Mouse (Mus musculus) limb, embryonic 11.5 days (tissue): Measurements from ENCODE around the gene Gpr33. TPM values are rescaled to one million over a fixed set of nuclear protein-coding genes. Genes with fewer than 3 reads are reported as not detected.

Experiments
- ATAC-seq: fragments of 200-750 bp; cut with Nextera tagmentation; 2 replicates; pipeline ENCODE4 v1.8.0; 2017; ENCODE audit warnings: low read depth; ENCODE audit not compliant: insufficient number of reproducible peaks, low FRiP score, low TSS enrichment
- DNase-seq: peaks from one replicate; pipeline ENCODE4 v3.0.0-alpha.2; 2015; ENCODE audit warnings: low spot score
- H3K27ac ChIP-seq: fragments of 300-500 bp; sonication (generic); replicated peaks from 2 replicates; pipeline ENCODE4 v1.5.1; 2014; ENCODE audit warnings: low read depth, mild to moderate bottlenecking, low read length
- H3K27me3 ChIP-seq: fragments of 300-500 bp; sonication (generic); 2 replicates; pipeline ENCODE4 v1.6.1; 2014; ENCODE audit warnings: mild to moderate bottlenecking, low read length, mixed read lengths; ENCODE audit not compliant: control insufficient read depth, insufficient read depth
- H3K36me3 ChIP-seq: fragments of 300-500 bp; sonication (generic); 2 replicates; pipeline ENCODE4 v1.6.1; 2014; ENCODE audit warnings: mild to moderate bottlenecking, low read length, moderate library complexity, mixed read lengths; ENCODE audit not compliant: control insufficient read depth, insufficient read depth
- H3K4me1 ChIP-seq: fragments of 300-500 bp; sonication (generic); 2 replicates; pipeline ENCODE4 v1.6.1; 2014; ENCODE audit warnings: low read length, mixed read lengths; ENCODE audit not compliant: control insufficient read depth, insufficient read depth
- H3K4me2 ChIP-seq: fragments of 300-500 bp; sonication (generic); 2 replicates; pipeline ENCODE4 v1.6.1; 2014; ENCODE audit warnings: low read depth, mild to moderate bottlenecking, moderate library complexity; ENCODE audit not compliant: severe bottlenecking
- H3K4me3 ChIP-seq: fragments of 300-500 bp; sonication (generic); 2 replicates; pipeline ENCODE4 v1.5.1; 2014; ENCODE audit warnings: low read depth, low read length
- H3K9ac ChIP-seq: fragments of 300-500 bp; sonication (generic); 2 replicates; pipeline ENCODE4 v1.6.1; 2014; ENCODE audit warnings: mild to moderate bottlenecking, low read length
- H3K9me3 ChIP-seq: fragments of 300-500 bp; sonication (generic); 2 replicates; pipeline ENCODE4 v1.6.1; 2016; ENCODE audit warnings: low read length; ENCODE audit not compliant: control insufficient read depth
- WGBS: fragments of 180-500 bp; shearing (Covaris S2); extraction: QIAGEN DNeasy Blood & Tissue Kit; methylation state at CpG from one replicate; pipeline ENCODE4 v1.1.7; 2014; 5-methylcytosine and 5-hydroxymethylcytosine counted together
- polyA plus RNA-seq: library from polyadenylated mRNA; unstranded; fragments of >200 nt; fragmentation: Nextera tagmentation; extraction: Ambion mirVana; gene quantifications from 2 replicates; pipeline ENCODE4 v1.2.1, GENCODE M21; 2014

The Gpr33 gene
- polyA plus RNA-seq, 1 experiment from 2014 or later = not detected

GRCm38 (mm10) chr12:51998366-51998932 is 29.4 kb downstream of the Gpr33 start:
- H3K9ac ChIP-seq = no peak overlapping the region
- no peak for DNase-seq
- no peaks in the 10 kb centered on the region for H3K27me3 ChIP-seq
- 91% methylated on average over 9 of the region's 9 CpGs for WGBS
- no peak overlapping the region for H3K4me2 ChIP-seq
- H3K36me3 ChIP-seq = peaks cover 3% of the 10 kb centered on the region; the same call in 1 of the 2 replicates
- H3K9me3 ChIP-seq = no peaks in the 10 kb centered on the region
- no peaks in the 10 kb centered on the region for H3K4me1 ChIP-seq
- no peak for ATAC-seq
- H3K27ac ChIP-seq = no peak overlapping the region
- H3K4me3 ChIP-seq = no peak overlapping the region

DNA sequence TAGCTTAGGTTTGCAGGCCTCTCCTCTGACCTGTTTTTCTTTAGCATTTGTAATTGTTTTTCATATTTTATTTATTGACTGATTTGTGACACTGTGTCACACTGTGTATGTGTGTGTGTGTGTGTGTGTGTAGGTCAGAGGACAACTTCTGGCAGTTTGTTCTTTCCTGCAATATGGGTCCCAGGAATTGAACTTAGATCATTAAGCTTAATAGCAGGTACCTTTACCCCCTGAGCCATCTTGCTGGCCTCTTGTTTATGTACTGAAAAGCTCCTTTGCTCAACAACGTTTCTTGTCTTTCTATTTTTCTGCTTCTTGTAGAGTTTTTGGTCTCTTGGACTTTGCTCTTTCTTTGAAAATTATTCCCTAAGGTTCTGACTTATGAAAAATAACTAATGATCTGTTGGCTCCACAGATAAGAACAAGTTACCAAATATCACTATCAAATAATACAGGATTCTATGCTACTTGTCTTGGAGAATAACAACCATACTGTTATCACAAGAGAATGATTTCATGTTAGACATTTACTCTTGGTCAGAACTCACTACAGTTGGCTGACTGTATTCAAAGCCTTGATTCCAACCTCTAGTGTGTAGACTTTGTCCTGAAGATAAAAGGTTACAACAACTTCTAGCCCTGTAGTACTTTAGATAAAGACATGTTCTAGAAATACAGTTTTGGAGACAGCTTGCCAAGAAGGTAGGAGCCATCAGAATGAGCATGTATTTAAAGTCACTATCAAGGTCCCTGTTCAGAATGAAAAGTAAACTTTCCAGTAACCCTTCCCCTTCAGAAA is 31.9 kb downstream of the Gpr33 start:
- no peak for ATAC-seq
- no peak overlapping the region for H3K27ac ChIP-seq
- no peak overlapping the region for H3K4me2 ChIP-seq
- WGBS = 79% methylated on average over 1 of the region's 1 CpGs
- no peak overlapping the region for H3K4me3 ChIP-seq
- no peaks in the 10 kb centered on the region for H3K9me3 ChIP-seq
- no peak overlapping the region for H3K9ac ChIP-seq
- DNase-seq = no peak
- no peaks in the 10 kb centered on the region for H3K27me3 ChIP-seq
- peaks cover 3% of the 10 kb centered on the region; the same call in 1 of the 2 replicates for H3K36me3 ChIP-seq
- H3K4me1 ChIP-seq = no peaks in the 10 kb centered on the region

DNA sequence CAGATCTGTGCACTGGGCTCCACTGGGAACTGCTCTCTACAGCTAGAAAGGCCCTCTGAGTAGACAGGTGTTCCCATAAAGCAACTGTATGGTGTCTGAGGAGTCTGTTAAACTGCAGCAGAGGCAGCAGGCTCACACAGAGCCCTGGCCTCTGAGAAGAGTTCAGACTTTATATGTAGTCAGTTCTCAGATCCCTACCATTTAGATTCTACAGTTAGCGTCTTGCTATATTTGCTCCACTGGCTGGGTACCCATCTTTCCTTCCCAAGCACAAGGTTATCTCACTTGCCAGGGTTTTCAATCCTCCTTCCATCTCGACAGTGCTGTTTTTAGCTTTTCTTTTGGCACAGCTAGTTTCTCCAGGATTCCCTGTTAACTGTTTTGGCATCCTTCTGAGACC is 37.2 kb downstream of the Gpr33 start:
- Histone ChIP-seq H3K9ac (no peak overlapping the region), H3K27me3 (no peaks in the 10 kb centered on the region), H3K4me3 (no peak overlapping the region), H3K4me1 (no peaks in the 10 kb centered on the region), H3K9me3 (no peaks in the 10 kb centered on the region), H3K36me3 (no peaks in the 10 kb centered on the region; the same call in 1 of the 2 replicates), H3K27ac (no peak overlapping the region), H3K4me2 (no peak overlapping the region)
- 89% methylated on average over 2 of the region's 2 CpGs for WGBS
- DNase-seq (no peak), ATAC-seq (no peak)

DNA sequence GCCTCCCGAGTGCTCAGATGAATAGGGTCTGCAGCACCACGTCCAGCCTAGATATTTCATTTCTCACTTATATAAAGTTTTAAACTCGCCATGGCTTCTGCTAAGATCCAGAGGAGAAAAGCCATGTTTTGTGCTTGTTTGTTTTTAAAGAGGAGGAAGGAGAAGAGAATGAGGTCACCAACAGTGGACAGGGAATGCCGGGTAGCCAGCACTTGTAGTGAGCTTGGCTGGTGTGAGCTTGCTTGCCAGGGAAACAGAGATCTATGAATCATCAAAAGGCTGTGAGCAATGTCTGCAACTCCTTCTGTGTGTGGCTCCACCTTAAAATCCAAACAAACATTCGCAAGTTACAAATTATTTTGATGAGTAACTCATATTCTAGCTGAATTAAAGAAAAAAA is 39.3 kb downstream of the Gpr33 start:
- no peaks in the 10 kb centered on the region; the same call in 1 of the 2 replicates for H3K36me3 ChIP-seq
- no peaks in the 10 kb centered on the region for H3K9me3 ChIP-seq
- DNase-seq = no peak
- no peak for ATAC-seq
- no peak overlapping the region for H3K4me2 ChIP-seq
- H3K27me3 ChIP-seq = no peaks in the 10 kb centered on the region
- no peak overlapping the region for H3K27ac ChIP-seq
- 83% methylated on average over 5 of the region's 5 CpGs for WGBS
- H3K4me3 ChIP-seq = no peak overlapping the region
- H3K9ac ChIP-seq = no peak overlapping the region
- H3K4me1 ChIP-seq = no peaks in the 10 kb centered on the region

GRCm38 (mm10) chr12:51985826-51986225 is 42.0 kb downstream of the Gpr33 start:
- no peak overlapping the region for H3K4me2 ChIP-seq
- no peak overlapping the region for H3K9ac ChIP-seq
- H3K27me3 ChIP-seq = no peaks in the 10 kb centered on the region
- H3K27ac ChIP-seq = no peak overlapping the region
- no peaks in the 10 kb centered on the region for H3K4me1 ChIP-seq
- ATAC-seq (no peak), DNase-seq (no peak)
- whole genome bisulfite sequencing = 64% methylated on average over 4 of the region's 4 CpGs
- H3K9me3 ChIP-seq = no peaks in the 10 kb centered on the region
- no peak overlapping the region for H3K4me3 ChIP-seq
- no peaks in the 10 kb centered on the region; the same call in 1 of the 2 replicates for H3K36me3 ChIP-seq

DNA sequence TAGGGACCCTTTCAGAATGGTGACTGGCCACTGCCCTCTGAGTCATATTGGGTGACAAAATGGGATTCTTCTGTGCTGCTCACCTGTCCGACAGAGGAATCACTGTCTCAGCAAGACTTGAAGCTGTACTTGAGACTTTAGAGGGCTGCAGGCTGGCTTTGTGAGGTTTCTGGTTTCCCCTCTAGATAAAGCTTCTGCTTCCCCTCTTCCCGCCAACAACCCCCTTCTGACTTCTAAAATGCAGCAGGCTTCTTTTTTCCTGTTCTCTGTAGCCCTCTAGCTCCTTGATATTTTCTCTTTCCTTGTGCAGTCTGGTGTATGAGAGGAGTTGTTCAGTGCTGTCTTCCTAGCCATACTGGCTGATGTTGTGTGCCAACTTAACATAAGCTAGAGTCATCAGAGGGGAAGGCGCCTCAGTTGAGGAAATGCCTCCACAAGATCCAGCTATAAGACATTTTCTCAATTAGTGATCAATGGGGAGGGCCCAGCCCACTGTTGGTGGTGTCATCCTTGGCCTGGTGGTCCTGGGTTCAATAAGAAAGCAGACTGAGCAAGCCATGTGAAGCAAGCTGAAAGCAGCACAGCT is 42.6 kb downstream of the Gpr33 start:
- Histone ChIP-seq H3K36me3 (no peaks in the 10 kb centered on the region; the same call in 1 of the 2 replicates), H3K4me2 (no peak overlapping the region), H3K9me3 (no peaks in the 10 kb centered on the region), H3K4me1 (no peaks in the 10 kb centered on the region), H3K27ac (no peak overlapping the region), H3K9ac (no peak overlapping the region), H3K27me3 (no peaks in the 10 kb centered on the region), H3K4me3 (no peak overlapping the region)
- no peak for ATAC-seq
- DNase-seq = no peak
- WGBS = 93% methylated on average over 3 of the region's 3 CpGs

GRCm38 (mm10) chr12:51983625-51984024 is 44.2 kb downstream of the Gpr33 start:
- H3K4me3 ChIP-seq = no peak overlapping the region
- H3K9me3 ChIP-seq = no peaks in the 10 kb centered on the region
- H3K4me1 ChIP-seq = no peaks in the 10 kb centered on the region
- H3K9ac ChIP-seq = no peak overlapping the region
- no peaks in the 10 kb centered on the region for H3K36me3 ChIP-seq
- ATAC-seq = no peak
- H3K27ac ChIP-seq = no peak overlapping the region
- DNase-seq = no peak
- H3K4me2 ChIP-seq = no peak overlapping the region
- no peaks in the 10 kb centered on the region for H3K27me3 ChIP-seq
- 95% methylated on average over 1 of the region's 1 CpGs for WGBS

DNA sequence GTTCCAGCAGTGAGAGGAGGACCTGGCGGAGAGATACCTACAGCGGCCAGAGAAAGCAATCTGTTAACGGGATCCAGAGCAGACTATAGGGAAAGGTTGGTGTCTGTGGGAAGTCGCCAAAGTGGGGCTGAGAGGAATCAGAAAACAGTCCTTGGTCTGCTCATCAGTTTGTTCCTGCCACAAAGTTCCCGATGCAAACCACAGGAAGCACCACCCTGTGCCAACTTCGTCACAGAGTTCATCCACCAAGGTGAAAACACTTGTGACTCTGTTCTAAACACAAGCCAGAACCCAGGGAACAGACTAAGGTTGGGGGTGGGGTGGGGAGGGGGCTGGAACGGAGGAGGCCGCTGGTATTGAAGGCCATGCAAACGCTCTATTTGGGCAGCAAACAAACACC is 51.3 kb downstream of the Gpr33 start:
- 74% methylated on average over 9 of the region's 9 CpGs for WGBS
- Histone ChIP-seq H3K27me3 (no peaks in the 10 kb centered on the region), H3K27ac (no peak overlapping the region), H3K9me3 (no peaks in the 10 kb centered on the region), H3K36me3 (no peaks in the 10 kb centered on the region), H3K9ac (no peak overlapping the region), H3K4me2 (no peak overlapping the region), H3K4me3 (no peak overlapping the region), H3K4me1 (no peaks in the 10 kb centered on the region)
- DNase-seq (no peak), ATAC-seq (no peak)
